Mouse (Mus musculus): ENCODE results near the gene Gm10518. TPM values are rescaled to one million over a fixed set of nuclear protein-coding genes. Genes with fewer than 3 reads are reported as not detected.

Gene Gm10518
- polyA plus RNA-seq, 1 experiment = not detected

DNA sequence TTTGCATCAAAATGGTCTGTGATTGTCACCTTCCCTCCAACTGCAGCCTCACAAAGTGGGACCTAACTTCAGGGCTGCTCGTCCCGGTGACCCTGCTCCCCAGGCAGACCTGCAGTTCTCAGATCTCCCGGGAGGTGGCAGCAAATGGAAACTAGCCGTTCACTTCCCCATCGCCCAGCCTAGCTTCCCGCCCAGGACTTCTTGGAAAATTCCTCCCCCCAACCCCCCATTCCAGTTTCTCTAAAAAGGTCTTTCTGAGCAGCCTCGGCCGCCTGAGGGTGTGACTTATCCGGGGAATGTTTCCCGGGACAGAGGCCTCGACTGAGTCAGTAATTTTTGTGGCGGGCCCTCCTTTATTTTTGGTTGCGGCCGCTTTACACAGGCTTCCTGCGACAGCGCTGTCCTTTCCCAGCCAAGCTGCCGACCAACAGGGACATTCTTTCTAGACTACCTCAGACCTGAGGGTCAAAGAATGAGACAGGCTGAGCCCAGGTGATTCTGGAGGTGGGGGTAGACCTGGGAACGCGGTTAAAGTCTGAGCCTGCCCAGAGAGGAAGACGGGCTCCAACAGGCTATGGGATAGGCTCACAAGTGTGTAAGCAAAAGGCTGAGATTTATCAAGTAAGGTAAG, 44.7 kb downstream of the Gm10518 start:
- peaks cover under 1% of the 10 kb centered on the region; the same call in 1 of the 2 replicates for H3K4me1 ChIP-seq (ENCODE audit: control insufficient read depth, insufficient read depth, insufficient read length, low read length)
- peak overlapping the region; percentile 85 for H3K27ac ChIP-seq (replicated peaks; ENCODE audit: low read depth, low read length)
- peak overlapping the region; percentile 53 for H3K4me3 ChIP-seq (ENCODE audit: insufficient read depth, low read depth, low read length)

DNA sequence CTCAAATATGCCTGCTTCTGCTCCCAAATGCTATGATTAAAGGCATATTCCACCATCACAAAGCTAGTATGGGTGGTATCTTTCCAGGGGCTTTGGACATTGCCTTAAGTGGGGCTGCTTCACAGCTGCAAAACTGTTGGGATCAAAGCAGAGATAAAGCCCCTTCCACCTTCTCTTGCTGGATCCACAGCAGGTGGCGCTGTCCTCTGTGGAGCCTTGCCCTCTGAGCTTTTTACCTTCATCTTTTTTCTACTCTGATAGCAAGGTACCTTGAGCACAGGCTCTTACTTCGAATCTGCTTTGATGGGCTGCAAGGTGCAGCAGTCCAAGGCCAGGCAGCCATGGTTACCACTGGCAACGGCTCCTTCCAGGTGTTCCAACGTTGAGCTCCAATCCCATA, 50.2 kb downstream of the Gm10518 start:
- H3K4me1 ChIP-seq (ENCODE audit: control insufficient read depth, insufficient read depth, insufficient read length, low read length) = peaks cover 6% of the 10 kb centered on the region; the same call in 1 of the 2 replicates
- peak overlapping the region; percentile 73 for H3K27ac ChIP-seq (replicated peaks; ENCODE audit: low read depth, low read length)
- H3K4me3 ChIP-seq (ENCODE audit: insufficient read depth, low read depth, low read length) = no peak overlapping the region

Other genes with a start within 250 kb of the Gm10518 start
- gene Sccpdh, start 135.2 kb upstream of the Gm10518 start, polyA plus RNA-seq (2012; ENCODE audit: insufficient read depth, insufficient read length, missing spikeins) = 37.2 and 40.0 TPM in 2 replicates
- gene Kif28, start 58.1 kb upstream of the Gm10518 start, polyA plus RNA-seq (2012; ENCODE audit: insufficient read depth, insufficient read length, missing spikeins) = not detected in 2 replicates
- 8.3 and 9.4 TPM in 2 replicates for gene Ahctf1, start 304 bp downstream of the Gm10518 start, polyA plus RNA-seq (2012; ENCODE audit: insufficient read depth, insufficient read length, missing spikeins)
- 24.6 and 25.6 TPM in 2 replicates for gene Cdc42bpa, start 157.1 kb downstream of the Gm10518 start, polyA plus RNA-seq (2012; ENCODE audit: insufficient read depth, insufficient read length, missing spikeins)